Mouse (Mus musculus) brain, adult 2 months (tissue): ENCODE measurements around the gene Cdc14b.
"Not testable (repeated sequence)": the region's sequence is repeated elsewhere in the genome, so short reads cannot be mapped to it uniquely, and the experiment has no call there.

Experiments
- DNase-seq: peaks from one replicate; pipeline ENCODE4 v3.0.0; 2011; ENCODE audit warnings: low read depth, low spot score

The Cdc14b gene

DNA sequence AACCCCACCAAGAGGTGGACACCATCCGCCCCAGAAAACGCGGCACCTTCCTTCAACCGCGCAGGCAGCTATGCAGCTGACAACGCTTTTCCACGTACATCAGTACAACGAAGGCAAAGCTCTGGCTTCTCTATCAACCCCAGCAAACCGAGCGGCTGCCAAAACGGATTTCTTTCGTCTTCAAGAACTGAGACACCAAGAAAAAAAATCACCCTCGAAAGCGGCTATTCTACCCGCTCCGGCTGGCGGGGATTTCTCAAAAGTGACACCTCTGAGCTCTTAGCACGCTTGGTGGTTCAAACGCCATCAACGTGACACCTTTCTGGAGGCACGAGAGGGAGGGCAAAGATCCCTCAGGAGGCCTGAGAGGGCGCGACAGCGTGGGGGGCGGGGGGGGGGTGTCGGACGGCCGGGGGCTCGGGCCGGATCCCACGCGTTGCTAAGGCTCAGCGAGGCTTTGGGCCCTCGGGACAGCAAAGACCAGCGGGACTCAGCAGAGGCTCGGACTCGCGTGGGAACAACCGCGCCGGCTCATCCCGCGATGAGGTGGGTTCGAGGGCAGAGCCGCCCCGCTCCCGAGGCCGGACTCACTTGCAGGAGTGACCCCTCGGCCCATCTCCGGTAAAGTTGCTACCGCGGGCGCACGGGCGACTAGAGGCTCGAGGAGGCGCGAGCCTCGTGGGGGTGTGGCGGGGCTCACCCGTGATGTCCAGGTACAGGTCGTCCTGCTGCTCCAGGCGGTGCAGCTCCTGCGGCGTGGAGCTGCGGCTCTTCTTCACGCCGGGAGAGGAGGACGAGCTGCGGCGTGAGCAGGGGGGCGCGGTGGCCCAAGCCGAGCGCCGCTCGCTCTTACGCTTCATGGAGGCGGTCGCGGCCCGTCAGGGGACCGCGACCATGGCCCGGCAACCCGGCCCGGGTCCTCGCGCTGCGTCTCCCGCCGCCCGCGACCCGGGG lies 922 bp downstream of the Cdc14b start:
- peak; percentile 62 for DNase-seq

- no peak for DNase-seq
These were observed 1.7 kb downstream of the Cdc14b start for GRCm38 (mm10) chr13:64273352-64273751.

DNA sequence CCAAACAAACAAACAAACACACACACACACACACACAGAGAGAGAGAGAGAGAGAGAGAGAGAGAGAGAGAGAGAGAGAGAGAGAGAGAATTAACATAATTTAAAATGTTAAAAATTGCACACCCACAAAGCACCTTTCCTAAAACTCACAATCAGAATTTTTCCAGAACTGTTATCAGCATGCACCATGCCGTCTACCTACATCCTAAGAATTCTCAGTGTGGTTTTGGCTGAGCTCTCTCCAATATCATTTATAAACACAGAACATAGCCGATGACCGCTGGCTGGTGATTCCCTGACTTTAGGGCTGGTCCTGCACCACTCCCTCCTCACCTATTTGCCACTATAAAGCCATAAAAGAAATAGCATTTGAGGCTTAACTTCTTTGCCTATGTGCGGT lies 6.7 kb downstream of the Cdc14b start:
- DNase-seq, result no peak

GRCm38 (mm10) chr13:64267151-64267550 lies 7.9 kb downstream of the Cdc14b start:
- peak; percentile 38 for DNase-seq

DNA sequence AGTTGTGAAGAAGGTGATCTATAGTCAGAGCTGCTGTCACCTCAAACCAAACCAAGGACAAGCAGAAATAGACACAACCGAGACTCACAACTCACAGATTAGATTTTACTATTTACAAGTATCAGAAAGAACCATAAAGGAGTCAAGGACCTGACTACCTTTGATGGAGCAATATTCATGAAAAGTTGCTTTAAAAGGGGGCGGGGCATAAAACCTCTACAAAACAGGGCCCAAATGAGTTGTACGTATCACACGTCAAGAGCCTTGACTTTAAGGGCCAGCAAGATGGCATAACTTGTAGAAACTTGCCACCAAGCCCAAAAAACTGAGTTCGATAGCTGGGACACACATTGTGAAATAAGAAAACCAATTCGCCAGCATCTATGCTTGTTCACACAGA lies 10.5 kb downstream of the Cdc14b start:
- no peak for DNase-seq

DNA sequence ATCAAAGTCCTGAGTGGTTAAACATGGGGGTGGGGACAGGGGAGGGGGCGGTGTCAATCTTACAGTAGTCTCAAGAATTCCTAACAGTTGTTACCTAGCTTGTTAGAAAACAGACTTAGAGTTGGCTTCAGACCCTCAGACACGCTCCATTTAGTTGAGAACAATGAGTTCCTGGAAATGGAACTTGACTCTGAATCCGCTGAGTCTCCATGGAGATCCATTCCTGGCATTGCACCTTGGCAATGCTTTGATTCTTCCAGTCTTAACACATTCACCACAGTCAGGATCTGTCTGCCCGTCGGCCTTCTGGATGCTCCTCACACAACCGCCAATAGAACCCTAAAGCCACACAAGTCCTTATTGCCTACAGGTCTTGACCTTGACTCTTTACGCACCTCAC lies 15.2 kb downstream of the Cdc14b start:
- DNase-seq, result peak; percentile 74

DNA sequence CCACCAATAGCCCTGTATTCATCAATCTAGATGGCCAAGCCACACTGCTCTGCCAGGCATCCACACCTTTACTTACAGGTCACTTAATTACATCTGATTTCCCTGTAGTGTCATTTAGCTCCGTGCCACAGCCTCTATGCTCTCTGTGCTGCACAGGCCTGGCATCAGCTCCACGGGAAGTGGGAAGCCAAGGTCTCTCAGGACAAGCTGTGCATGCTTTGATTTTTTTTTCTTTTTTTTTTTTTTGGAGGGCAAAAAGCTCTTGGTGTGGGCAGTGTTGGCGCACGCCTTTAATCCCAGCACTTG lies 16.6 kb downstream of the Cdc14b start:
- DNase-seq, result peak; percentile 90

DNA sequence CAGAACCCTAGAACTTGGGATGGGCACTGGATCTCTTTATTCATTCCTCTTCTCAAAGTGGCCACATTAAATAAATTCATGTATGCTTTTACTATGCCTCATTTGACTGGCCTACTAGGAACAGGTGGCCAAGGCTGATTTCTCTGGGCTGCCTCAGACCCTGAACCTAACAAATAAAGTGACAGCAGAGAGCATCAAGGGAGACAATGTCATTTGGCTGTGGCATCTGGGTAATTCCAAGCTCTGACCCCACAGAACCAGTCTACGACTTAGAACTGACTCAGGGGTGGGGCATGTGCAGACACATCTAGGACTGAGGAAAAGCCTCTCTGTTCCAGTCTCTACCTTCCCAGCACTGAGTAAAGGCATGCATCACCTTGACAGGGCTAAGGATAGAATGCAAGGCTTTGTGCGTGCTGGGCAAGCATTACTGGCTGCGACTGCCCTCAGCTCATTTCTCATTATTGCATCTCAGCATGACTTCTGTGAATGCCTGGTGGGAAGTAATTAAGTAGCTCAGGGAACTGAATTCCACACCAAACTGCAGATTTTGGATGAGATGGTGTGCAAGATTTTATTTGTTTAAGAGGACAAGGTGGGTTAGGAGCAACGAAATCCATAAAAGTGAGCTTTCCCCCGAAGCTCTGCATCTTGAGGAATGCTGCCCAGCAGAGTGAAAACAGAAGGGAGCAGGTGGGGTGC lies 17.1 kb downstream of the Cdc14b start:
- DNase-seq, result peak; percentile 89

DNA sequence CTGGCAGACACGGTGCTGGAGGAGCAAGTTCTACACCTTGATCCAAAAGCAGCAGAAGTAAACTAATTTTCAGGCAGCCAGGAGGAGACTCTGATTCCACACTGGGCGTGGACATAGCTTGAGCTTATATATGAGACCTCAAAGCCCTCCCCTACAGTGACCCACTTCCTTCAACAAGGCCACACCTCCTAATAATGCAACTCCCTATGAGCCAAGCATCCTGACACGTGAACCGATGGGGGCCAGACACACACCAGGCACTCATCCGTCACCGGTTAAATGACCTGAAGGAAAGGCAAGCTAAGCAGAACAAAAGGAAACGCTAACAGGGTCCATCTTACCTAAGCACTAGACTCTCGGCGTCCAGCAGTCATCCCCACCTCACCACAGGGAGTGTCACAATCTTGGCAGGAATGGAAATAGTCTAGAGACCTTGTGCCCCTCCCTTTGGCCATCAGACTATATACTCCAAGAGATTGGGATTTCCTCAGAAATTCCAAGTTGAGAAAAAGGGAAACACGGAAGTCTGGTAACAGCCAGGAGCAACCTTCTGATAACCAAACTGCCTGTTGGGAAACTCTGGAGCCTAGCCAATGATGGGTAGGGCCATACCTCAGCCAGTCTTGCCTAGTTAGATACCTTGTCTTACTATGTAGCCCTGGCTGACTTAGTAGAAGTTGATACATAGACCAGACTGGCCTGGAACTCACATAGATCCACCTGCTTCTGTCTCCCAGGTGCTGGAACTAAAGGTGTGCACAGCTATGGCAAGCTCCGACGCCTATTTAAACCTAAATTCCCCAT lies 17.9 kb downstream of the Cdc14b start:
- peak; percentile 23 for DNase-seq

- DNase-seq, result not testable (repeated sequence)
These were observed 20.9 kb downstream of the Cdc14b start for GRCm38 (mm10) chr13:64254185-64254584.

DNA sequence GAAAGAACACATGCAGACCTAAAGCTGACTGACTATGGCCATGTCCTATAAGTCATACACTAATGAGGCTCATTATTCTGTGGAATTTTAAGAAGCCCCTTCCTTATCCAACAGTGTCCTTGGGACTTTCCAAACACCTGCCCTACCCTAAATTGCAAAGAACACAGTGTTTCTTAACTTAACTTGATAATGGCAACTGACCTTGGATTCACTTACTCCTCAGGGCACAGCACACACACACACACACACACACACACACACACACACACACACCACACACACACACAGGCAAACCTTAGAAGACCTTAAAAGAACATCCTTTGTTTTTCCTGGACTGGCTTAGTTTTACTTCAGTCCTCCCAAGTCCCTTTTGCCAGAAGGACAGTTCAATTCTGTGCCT lies 21.4 kb downstream of the Cdc14b start:
- no peak for DNase-seq

DNA sequence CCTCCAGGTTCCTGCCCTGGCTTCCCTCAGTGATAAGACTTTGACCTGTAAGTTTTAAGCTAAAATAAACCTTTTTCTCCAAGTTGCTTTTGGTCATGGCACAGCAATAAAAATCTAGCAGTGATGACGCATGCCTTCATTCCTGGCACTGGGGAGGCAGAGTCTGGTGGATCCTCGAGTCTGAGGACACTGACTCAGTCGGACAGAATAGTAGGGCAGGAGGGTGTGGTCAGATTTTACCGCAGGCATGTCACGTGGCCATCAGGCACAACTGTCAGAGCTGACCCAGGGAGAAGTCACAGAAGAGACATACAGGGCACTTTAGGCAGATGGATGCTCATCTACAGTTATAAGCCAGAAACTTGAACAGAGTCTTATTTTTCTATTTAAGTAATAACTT lies 22.9 kb downstream of the Cdc14b start:
- no peak for DNase-seq

DNA sequence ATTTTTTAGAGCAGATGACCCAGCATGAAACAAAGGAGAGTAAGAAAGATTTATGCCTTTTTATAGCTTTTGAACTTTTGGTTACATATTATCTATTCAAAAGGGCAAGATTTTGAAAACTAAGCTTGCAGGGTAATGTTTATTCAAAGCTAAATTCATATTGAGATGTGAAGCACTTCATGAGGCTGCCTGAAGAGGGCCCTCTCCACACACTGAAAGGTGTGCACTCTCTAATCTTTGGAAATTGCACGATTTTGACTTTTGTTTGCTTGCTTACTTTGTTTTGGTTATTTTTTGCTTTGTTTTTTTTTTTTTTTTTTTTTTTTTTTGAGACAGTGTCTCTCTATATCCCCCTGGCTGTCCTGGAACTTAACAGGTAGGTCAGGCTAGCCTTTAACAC lies 24.7 kb downstream of the Cdc14b start:
- peak; percentile 50 for DNase-seq

DNA sequence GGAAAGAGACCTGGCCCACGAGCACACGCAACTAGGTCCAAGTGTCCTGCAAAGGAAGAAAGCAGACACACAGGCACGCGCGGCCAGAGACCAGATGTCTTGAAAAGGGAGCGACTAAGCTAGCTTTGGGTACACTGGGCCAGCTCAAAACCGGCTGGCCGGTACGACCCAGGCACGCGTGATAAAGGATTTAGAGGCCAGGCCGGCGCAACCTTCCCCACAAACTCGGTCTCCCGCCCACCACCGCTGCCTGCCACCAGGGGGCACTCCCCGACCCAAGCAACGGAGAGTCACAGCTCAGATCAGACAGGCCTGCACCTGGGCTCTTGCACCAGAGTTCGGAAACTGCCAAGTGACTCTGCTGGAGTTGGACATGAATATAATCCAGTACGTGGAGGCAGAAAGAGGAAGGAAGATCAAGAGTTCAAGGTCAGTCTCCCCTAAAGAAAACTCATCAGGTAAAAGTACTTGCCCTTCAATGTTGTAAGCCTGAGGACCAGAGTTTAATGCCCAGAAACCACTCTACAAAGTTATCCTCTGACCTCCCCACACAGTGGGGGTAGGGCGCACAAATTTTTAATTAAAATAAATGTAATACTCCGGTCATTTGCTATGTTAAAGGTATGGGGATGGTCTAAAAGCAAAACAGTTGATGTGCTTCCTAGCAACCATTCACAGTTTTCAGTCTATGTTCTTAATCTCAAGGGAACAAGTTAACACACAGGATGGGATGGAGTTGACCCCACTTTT lies 26.1 kb downstream of the Cdc14b start:
- DNase-seq, result peak; percentile 82

- no peak for DNase-seq
These were observed 26.8 kb downstream of the Cdc14b start for GRCm38 (mm10) chr13:64248161-64248774.

DNA sequence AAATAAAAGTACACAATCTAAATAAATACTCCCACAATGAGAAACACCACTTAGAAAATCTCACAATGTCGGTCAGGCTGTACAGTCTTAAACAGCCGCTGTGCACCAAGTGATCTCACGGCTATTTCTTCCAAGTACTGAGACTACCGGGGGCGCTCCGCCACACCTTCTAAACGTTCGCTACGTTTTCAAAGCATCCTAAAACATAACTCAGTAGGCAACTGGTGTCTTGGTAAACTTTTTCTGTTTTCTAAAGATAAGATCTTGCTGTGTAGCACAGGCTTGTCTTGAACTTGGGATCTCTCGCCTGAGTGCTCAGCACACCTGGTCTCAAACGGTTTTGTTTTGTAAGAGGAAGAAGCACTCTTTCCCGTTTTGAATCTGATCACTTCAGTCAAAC lies 29.0 kb downstream of the Cdc14b start:
- no peak for DNase-seq

GRCm38 (mm10) chr13:64244685-64245261 lies 30.3 kb downstream of the Cdc14b start:
- DNase-seq, result no peak

- no peak for DNase-seq
These were observed 32.4 kb downstream of the Cdc14b start for GRCm38 (mm10) chr13:64242721-64243120.

- DNase-seq, result no peak
These were observed 34.5 kb downstream of the Cdc14b start for GRCm38 (mm10) chr13:64240626-64241025.

DNA sequence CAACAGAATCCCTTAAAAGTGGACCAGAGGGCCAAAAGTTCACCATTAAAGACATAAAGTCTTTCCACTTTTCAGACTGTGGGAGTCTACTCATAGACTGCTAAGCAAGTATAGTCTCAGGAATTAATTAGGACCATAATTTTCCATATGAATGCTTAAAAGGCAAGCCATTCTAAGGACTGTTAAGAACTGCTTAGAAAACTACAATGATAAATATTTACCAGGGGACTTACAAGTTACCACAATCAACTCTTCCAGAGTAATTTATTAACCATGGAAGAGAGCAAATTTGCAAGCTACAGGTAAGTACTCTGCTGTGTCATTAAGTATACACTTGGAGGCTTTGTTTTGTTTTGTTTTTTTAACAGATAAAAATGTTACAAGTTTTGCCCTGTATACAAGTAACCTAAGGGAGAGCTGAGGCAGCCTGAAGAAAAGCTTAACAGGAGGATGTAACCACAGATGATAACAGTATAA lies 37.4 kb downstream of the Cdc14b start:
- DNase-seq, result no peak
